Mouse (Mus musculus) fibroblast of lung, adult 2 months (primary cell): Measurements from ENCODE around the gene Mcrip1.
"Not testable (repeated sequence)": the region's sequence is repeated elsewhere in the genome, so short reads cannot be mapped to it uniquely, and the experiment has no call there.

ENCODE experiments used
- DNase-seq: peaks from one replicate; pipeline ENCODE4 v3.0.0-alpha.2; 2011; ENCODE audit warnings: low read depth

Mcrip1 gene

DNA sequence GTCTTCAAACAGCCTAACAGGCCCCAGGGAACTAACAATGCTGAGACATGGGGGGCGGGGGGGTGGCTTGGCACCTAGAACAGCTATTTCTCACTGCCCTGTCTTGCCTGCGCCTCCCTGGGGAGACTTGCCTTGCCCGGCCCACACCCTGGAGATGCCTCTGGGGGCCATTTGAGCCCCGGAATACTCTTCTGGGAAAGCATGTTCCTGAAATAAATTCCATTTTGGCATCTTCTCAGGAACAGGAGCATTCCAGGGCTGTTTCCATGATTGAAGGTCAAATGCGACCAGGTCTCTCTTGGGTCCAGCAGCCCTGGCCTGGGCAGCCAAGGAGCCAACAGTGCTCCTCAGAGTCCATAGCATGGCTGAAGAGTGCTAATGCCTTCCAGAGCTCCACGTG lies 7.2 kb downstream of the Mcrip1 start:
- no peak for DNase-seq

- no peak for DNase-seq
Measured at GRCm38 (mm10) chr11:120541907-120542306, 7.6 kb downstream of the Mcrip1 start.

DNA sequence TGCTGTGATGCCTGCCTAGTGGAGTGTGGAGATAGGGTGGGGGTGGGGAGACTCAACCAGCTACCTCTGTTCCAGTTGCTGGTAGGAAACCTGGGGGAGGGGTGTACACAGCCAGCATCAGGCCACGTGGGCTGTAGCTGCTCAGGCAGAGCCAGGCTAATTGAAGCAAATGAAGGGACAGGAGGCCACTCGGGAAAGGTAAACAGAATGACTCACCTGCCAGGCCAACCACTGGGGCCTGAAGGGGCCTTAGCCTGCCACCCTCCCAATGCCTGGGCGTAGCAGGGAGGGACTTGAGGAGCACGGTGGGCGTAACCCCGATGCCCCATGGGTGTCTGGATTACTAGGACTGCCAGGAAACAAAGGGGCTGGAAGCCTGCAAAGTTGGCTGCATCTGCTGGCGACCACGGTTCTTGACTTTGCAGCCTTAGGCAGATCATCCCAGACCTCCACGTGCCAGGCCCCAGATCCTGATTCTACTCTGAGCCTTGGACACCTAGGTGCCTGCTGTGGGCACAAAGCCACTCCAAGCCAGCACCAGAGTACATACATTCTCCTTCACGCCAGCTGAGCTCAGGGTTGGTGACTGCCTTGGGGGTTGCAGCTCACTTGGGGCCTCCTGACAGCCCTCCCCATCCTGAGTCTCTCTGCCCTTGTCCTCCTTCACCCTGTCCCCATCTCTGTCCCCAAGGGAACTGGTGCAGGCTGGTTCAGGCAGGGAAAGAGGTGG lies 10.1 kb downstream of the Mcrip1 start:
- no peak for DNase-seq

GRCm38 (mm10) chr11:120538955-120539284 lies 10.6 kb downstream of the Mcrip1 start:
- no peak for DNase-seq

- DNase-seq, result no peak
Measured at GRCm38 (mm10) chr11:120538485-120538884, 11.0 kb downstream of the Mcrip1 start.

GRCm38 (mm10) chr11:120535804-120536203 lies 13.7 kb downstream of the Mcrip1 start:
- no peak for DNase-seq

DNA sequence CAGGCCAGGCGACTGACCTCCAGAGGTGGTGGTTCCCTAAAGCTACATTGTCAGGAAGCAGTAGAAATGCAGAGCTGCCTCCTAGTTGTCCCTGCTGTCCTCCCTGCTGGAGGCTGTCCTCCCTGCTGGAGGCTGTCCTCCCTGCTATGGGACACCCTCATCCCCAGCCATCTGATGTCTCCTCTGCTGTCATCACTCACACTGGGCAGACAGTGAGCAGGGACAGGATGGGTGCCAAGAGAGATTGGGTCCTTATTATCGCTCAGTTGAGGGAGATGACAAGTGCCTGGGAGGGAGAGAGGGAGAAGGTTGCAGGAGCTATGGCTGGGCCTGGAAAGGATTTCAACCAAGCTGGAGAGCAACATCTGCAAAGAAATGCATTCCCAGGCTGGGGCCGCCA lies 14.4 kb downstream of the Mcrip1 start:
- DNase-seq, result no peak

DNA sequence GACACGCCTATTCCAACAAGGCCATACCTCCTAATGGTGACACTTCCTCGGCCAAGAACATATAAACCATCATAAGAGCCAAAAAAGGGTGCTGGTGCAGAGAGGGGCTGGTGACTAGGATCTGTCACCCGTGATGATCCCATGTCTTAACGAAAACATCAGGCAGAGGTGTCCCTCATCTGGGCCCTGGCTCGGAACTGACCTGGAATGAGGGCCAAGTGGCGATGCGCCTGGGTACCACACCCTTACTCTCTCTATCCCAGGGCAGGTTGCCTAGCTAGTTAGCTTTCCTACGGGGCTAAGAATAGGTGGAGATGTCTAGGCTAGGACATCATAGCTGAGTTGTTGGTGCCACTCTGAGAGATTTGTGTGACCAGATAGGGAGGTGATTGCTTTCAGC lies 15.4 kb downstream of the Mcrip1 start:
- DNase-seq, result no peak

DNA sequence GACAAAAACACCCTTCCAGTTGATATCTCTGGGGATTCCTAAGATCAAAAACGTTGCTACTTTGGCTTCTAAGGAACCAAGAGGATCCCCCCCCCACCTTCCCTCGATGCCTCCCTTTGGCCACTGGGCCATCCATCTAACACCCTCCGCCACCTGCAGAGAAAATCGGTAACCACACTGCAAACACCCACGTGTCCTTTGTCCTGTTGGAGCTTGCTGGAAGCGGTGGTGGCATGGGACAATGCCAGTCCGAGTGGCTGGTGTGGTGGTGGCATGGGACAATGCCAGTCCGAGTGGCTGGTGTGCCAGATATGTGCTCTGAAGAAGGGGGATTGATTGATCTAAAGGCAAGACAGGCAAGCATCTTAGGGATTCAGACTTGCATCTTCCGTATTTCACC lies 17.9 kb downstream of the Mcrip1 start:
- no peak for DNase-seq

DNA sequence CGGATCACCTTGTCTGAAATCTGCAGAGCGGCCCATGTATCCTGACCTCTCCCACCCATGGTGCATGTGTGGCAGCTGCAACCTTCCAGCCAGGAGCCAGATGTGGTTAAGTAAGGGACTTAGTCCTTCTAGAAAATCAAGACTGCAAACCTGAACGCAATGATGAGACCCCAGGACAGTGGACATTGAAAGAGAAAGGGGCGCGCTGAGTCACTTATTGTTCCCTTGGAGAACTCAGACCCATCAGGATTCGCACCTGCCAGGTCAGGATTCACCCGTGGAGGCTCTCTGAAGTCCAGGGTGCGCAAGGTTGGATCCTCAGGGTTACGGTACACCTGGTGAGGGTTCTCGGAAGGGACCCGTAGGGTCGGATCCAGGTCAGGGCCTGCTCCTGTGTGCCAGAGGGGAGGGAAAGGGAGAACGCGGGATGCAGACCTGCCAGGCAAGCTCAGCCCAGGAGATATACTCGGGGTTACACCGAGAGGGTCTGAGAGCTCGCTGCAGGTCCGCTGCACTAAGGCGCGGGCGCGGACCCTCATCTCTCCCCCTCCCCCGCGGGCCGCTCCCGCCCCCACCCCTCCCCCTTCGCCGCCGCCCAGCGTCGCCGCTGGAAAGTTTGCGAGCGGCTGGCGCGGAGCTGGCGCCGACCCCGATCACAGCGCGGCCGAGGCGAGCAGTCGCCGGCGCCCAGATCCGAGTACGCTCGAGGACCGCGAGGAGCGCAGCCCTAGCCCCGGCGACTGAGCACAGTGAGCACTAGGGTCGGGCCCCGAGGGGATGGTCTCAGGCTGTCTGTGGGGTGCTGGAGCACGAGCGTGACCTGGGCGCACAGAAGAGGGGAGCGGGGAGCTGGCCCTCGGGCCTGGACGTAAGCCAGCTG lies 19.2 kb downstream of the Mcrip1 start, which contains the start of gene Gcgr:
Gene Gcgr (plus strand): TSS at position 615 of the 880 bp plus-strand sequence.
- no peak for DNase-seq

DNA sequence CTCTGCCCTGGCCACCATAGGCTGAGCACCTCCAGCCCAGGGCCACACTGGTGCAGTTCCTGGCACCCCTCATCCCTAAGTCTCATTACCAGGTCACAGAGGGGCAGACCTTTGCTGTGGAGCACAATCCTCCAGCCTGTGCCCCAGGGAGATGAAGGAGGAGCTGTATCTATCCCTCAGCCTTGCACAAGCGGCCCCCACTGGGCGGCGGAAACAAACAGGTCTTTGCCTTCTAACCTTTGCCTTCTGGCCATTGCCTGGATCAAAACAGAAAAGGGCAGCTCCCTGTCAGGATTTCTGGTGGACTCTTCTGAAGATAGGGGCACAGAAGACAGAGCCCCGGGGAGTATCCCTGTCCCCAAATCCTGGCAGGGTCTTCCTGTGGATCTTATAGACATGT lies 20.6 kb downstream of the Mcrip1 start:
- no peak for DNase-seq

DNA sequence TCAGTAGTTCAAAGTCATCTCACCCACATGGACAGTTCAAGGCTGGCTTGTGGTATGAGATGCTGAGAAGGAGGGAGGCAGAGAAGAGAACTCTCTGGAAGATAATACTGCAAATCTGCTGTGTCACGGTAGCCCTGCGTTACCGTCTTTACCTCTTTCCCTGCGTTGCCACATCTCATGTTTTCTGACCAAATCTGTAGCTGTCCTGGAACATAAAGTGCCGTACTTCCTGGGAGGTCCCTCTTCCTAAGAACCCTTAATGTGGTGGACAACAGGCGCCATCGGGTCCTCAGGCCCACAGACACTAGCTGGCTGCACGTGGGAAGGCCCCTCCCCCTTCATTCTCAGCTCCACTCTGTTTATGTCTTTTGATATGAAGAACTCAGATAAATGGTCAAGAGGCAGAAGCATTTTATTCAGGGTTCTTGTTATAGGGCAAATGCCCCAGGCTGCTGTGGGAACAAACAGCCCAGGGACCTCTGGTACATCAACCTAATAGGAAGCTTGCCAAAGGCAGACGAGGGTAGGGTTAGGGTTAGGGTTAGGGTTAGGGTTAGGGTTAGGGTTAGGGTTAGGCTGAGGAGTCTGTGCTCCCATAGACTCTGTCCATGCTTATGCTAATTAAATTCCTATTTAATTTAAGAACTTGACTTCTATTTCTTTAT lies 21.7 kb downstream of the Mcrip1 start:
- no peak for DNase-seq

DNA sequence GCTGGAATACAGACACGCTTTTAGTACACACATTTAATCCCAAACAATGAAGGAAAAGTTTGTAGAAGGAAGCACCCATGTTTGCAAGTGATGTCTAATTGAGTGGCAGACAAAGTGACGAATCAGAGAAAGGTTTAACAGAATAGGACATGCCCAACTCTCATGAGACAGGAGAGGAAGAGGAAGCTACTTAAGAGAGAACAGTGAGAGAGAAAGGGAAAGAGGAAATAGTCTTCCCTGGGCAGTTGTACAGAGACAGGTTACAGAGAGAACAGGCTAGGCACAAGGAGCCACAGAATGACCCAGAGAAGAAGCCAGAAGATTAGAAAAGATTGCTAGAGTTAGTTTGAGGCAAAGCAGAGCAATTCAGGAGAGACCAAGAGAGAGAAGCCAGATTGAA lies 23.6 kb downstream of the Mcrip1 start:
- DNase-seq, result no peak

DNA sequence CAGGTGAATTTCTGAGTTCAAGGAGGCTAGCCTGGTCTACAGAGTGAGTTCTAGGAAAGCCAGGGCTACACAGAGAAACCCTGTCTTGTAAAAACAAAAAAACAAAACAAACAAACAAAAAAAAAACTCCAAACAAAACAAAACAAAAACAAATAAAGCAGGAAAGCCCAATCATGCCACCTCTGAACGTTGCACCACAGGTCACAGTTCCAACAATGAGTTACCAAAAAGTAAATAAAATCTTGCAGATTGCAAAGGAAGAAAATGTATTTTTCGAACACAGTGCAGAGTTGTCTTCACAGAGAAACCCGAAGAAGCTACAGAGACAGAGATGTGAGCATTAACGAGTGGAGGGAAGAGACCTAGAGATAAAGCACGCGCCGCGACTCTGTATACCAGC lies 26.9 kb downstream of the Mcrip1 start:
- no peak for DNase-seq

- DNase-seq, result no peak
Measured at GRCm38 (mm10) chr11:120520967-120521540, 28.5 kb downstream of the Mcrip1 start.

DNA sequence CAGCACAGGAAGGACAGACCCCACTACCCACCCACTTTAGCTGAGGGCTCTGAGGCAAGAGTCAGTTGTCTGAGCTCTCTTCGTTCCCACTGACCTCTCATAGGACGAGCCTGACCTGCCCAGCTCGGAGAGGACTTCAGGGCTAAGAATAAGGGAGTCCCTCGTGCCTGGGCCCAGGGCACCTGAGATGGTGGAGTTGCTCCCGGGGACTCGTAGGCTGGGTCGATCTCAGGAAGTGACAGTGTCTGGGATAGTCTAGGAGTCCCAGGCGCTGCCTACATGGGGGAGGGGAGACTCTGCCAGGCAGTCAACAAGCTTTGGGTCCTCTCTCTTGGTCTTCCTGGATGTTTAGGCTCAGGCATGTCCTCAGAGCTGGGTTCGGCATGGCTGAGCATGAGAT lies 29.0 kb downstream of the Mcrip1 start:
- no peak for DNase-seq

DNA sequence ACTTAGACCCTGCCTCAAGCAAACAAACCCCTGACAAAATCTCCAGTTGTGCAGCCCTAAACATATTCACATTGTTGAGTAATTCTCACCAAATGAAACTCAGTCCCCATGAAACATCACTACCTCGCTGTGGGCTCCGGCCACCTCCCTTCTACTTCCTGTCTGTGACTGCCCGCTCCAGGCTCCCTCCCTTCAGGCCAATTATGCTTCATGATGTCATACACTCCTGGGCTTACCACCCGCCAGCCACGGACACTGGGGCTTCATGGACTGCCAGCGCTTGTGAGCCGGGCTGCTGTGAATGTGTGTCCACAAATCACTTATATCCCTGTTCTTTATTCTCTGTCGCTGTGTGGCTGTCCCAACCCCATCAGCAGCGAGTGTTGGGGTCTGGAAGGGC lies 29.8 kb downstream of the Mcrip1 start:
- peak; percentile 45 for DNase-seq

- DNase-seq, result no peak
Measured at GRCm38 (mm10) chr11:120518558-120518957, 31.0 kb downstream of the Mcrip1 start.

DNA sequence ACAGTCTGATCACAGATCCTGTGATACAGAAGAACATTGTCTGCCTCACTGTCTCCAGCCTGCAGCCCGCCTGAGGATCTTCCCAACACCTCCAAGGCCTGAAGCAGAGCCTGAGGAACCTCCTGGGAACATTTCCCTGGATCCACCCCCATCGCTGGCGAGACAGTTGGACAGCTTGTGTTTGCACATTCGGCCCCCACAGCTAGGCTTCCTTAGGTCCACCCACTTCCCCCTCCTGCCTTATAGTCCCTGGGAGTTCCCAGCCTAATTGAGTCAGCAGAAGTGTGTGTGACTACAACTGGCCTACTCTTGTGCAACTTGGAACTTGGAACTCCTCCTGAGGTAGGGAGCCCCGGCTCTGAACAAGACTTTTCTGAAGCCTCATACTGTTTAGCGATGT lies 31.5 kb downstream of the Mcrip1 start:
- peak; percentile 81 for DNase-seq

GRCm38 (mm10) chr11:120517147-120517546 lies 32.4 kb downstream of the Mcrip1 start:
- DNase-seq, result no peak

DNA sequence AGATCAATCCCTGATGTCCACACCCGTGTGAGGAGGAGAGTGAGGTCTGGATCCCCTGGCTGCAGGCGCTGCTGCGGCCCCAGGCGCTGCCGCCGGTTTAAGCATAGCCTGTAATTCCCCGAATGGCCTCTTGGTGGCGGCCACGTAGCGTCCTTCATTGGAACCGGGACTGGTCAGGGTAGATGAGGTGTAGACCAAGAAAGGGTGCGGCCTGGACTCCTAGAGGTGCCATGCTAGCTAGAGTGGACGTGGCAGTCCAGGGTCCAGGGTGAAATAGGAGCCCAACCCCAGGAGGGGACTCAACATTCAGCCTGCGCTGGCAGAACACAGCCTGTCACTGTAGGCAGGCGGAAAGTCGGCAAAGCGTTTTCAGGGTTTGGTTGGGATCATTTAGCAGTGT lies 33.9 kb downstream of the Mcrip1 start:
- DNase-seq, result no peak

GRCm38 (mm10) chr11:120514262-120514661 lies 35.3 kb downstream of the Mcrip1 start:
- not testable (repeated sequence) for DNase-seq
